Mouse (Mus musculus) limb, embryonic 13.5 days (tissue): ENCODE measurements around the gene Pheta2. TPM values are rescaled to one million over a fixed set of nuclear protein-coding genes. Genes with fewer than 3 reads are reported as not detected.
"Not testable (repeated sequence)": the region's sequence is repeated elsewhere in the genome, so short reads cannot be mapped to it uniquely, and the experiment has no call there.

Source experiments
- ATAC-seq: fragments of 200-750 bp; cut with Nextera tagmentation; 2 replicates; pipeline ENCODE4 v1.8.0; 2017; ENCODE audit warnings: low read depth, moderate number of reproducible peaks, moderate TSS enrichment; ENCODE audit not compliant: low FRiP score
- H3K27ac ChIP-seq: fragments of 300-500 bp; sonication (generic); 2 replicates; pipeline ENCODE4 v1.5.1; 2015; ENCODE audit warnings: inconsistent platforms, mild to moderate bottlenecking, moderate library complexity
- H3K27me3 ChIP-seq: fragments of 300-500 bp; sonication (generic); 2 replicates; pipeline ENCODE4 v1.6.1; 2015; ENCODE audit warnings: mild to moderate bottlenecking, inconsistent platforms
- H3K36me3 ChIP-seq: fragments of 300-500 bp; sonication (generic); 2 replicates; pipeline ENCODE4 v1.6.1; 2015; ENCODE audit warnings: inconsistent platforms, mild to moderate bottlenecking, moderate library complexity
- H3K4me1 ChIP-seq: fragments of 300-500 bp; sonication (generic); 2 replicates; pipeline ENCODE4 v1.6.1; 2015; ENCODE audit warnings: inconsistent platforms
- H3K4me2 ChIP-seq: fragments of 300-500 bp; sonication (generic); replicated peaks from 2 replicates; pipeline ENCODE4 v1.6.1; 2015; ENCODE audit warnings: inconsistent platforms, mild to moderate bottlenecking, moderate library complexity
- H3K4me3 ChIP-seq: fragments of 300-500 bp; sonication (generic); 2 replicates; pipeline ENCODE4 v1.5.1; 2015; ENCODE audit warnings: moderate library complexity, mild to moderate bottlenecking, inconsistent platforms
- H3K9ac ChIP-seq: fragments of 300-500 bp; sonication (generic); 2 replicates; pipeline ENCODE4 v1.6.1; 2015; ENCODE audit warnings: mild to moderate bottlenecking, inconsistent platforms
- H3K9me3 ChIP-seq: fragments of 300-500 bp; sonication (generic); 2 replicates; pipeline ENCODE4 v1.6.1; 2016; ENCODE audit warnings: inconsistent platforms
- WGBS: fragments of 180-500 bp; shearing (Covaris S2); methylation state at CpG from one replicate; pipeline ENCODE4 v1.1.7; 2015; 5-methylcytosine and 5-hydroxymethylcytosine counted together
- polyA plus RNA-seq: library from polyadenylated mRNA; unstranded; fragments of >200 nt; fragmentation: Nextera tagmentation; extraction: Ambion mirVana; gene quantifications from 2 replicates; pipeline ENCODE4 v1.2.1, GENCODE M21; 2015

Gene Pheta2
- polyA plus RNA-seq, 1 experiment from 2014 or later: 18.6 TPM

- no peaks in the 10 kb centered on the region for H3K9me3 ChIP-seq
- 84% methylated on average over 5 of the region's 5 CpGs for WGBS
These were observed 39.0 kb downstream of the Pheta2 start for GRCm38 (mm10) chr15:82377701-82378100.

GRCm38 (mm10) chr15:82378261-82379180 is 39.8 kb downstream of the Pheta2 start:
- H3K9me3 ChIP-seq: no peaks in the 10 kb centered on the region
- H3K36me3 ChIP-seq: no peaks in the 10 kb centered on the region
- no peaks in the 10 kb centered on the region for H3K27me3 ChIP-seq
- ATAC-seq: no peak
- 56% methylated on average over 15 of the region's 15 CpGs for WGBS
- no peak overlapping the region for H3K9ac ChIP-seq
- no peak overlapping the region for H3K4me3 ChIP-seq
- no peak overlapping the region for H3K27ac ChIP-seq
- peaks cover 19% of the 10 kb centered on the region; the same call in 1 of the 2 replicates for H3K4me1 ChIP-seq
- H3K4me2 ChIP-seq: no peak overlapping the region; the same call in 1 of the 2 replicates

More at GRCm38 (mm10) chr15:82377701-82378100, 39.0 kb downstream of the Pheta2 start:
- H3K36me3 ChIP-seq: no peaks in the 10 kb centered on the region
- H3K4me1 ChIP-seq: peaks cover 19% of the 10 kb centered on the region; the same call in 1 of the 2 replicates
- ATAC-seq: no peak
- H3K4me3 ChIP-seq: no peak overlapping the region
- H3K27me3 ChIP-seq: no peaks in the 10 kb centered on the region
- H3K9ac ChIP-seq: no peak overlapping the region
- no peak overlapping the region for H3K27ac ChIP-seq
- H3K4me2 ChIP-seq: no peak overlapping the region

GRCm38 (mm10) chr15:82379511-82379870 is 40.7 kb downstream of the Pheta2 start:
- Histone ChIP-seq H3K4me2 (peak overlapping the region; percentile 78), H3K36me3 (no peaks in the 10 kb centered on the region), H3K4me1 (peaks cover 19% of the 10 kb centered on the region; the same call in 1 of the 2 replicates), H3K27me3 (no peaks in the 10 kb centered on the region), H3K27ac (no peak overlapping the region; the same call in 1 of the 2 replicates), H3K4me3 (peak overlapping the region; percentile 54), H3K9me3 (no peaks in the 10 kb centered on the region), H3K9ac (peak overlapping the region; percentile 66)
- ATAC-seq: no peak
- WGBS: 23% methylated on average over 7 of the region's 7 CpGs

DNA sequence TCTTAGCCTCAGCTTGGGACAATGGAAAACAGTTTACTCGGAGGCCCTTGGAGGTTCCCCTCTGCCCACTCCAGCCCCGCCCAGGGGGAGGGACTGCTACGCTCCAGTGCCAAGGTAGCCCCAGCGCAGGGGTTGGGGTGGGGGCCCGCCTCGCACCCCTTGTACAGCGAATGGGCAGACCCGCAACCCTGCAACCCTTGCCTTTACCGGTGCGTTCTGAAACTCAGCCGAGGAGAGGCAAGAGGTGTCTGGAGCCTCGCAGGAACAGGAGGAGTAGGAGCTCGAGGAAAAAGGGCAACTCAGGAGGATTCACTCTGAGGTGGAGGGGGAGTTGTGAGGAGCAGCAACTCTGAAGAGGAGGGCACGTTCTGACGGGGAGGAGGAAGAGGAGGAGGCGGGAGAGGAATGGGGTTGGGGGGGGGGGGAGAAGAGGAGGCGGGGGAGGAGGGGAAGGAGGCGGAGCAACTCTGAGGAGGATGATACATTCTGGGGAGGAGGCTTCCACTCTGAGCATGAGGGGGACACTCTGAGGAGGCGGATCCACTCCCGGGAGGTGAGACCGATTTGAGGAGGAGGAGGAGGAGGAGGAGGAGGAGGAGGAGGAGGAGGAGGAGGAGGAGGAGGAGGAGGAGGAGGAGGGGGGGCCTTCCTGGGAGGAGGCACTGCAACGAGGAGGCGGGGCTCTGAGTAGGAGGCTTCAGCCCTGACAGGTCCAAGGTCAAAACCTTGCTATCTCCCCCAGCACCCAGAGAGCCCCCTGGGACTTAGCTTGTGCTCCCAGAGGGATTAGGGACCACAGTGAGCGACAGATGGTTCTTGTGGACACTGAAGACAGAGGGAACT is 41.4 kb downstream of the Pheta2 start, which contains the start of gene Cyp2d22:
TSS of gene Cyp2d22 (minus strand) at position 390 of the 843 bp plus-strand sequence.
- Histone ChIP-seq H3K27me3 (no peaks in the 10 kb centered on the region), H3K9ac (peak within 1 kb of the TSS; percentile 66), H3K9me3 (no peaks in the 10 kb centered on the region), H3K36me3 (no peaks in the 10 kb centered on the region), H3K27ac (peak within 1 kb of the TSS; percentile 52; the same call in 1 of the 2 replicates), H3K4me1 (peaks cover 19% of the 10 kb centered on the region; the same call in 1 of the 2 replicates), H3K4me2 (peak within 1 kb of the TSS; percentile 78), H3K4me3 (peak within 1 kb of the TSS; percentile 54)
- peak; percentile 89 for ATAC-seq
- WGBS: 2% methylated on average over 18 of the region's 24 CpGs

DNA sequence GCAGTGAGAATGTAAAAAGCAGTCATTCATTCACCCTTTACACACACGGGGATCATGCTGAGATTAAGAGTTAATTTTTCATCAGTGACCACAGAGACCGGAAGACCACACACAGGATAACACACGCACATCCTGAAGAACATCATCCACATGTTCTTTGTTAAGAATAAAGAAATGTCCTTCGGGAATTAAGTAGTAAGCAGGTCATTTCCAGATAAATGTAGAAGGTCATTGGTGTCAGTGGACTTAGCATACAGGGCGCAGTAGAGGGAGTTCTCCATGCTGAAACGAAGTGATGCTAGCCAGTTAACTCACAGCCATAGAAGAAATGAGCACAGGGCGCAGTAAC is 41.9 kb downstream of the Pheta2 start:
- Histone ChIP-seq H3K27ac (no peak overlapping the region), H3K4me1 (peaks cover 19% of the 10 kb centered on the region; the same call in 1 of the 2 replicates), H3K9ac (peak overlapping the region; percentile 45), H3K36me3 (no peaks in the 10 kb centered on the region), H3K4me3 (peak overlapping the region; percentile 54), H3K4me2 (peak overlapping the region; percentile 78), H3K27me3 (no peaks in the 10 kb centered on the region), H3K9me3 (no peaks in the 10 kb centered on the region)
- no peak for ATAC-seq
- 41% methylated on average over 7 of the region's 7 CpGs for WGBS

DNA sequence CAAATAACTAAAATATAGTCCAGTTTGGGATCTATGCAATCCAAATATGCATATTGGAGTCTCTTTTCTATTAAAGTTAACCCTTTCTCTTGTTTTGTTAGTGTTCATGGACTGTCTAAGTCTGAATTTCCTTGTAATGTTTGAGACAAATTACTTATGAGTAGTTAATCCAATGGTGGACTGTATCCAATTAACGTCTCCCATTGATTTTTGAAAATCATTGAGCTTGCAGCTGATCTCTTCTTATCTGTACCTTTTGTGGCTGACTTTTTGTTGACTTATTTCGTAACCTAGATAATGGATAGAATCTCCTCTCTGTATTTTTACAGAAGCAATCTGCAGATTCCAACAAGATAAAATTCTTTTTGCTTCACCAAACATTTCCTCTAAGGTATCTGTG is 43.7 kb downstream of the Pheta2 start:
- Histone ChIP-seq H3K4me3 (no peak overlapping the region), H3K9ac (no peak overlapping the region), H3K4me1 (peaks cover 11% of the 10 kb centered on the region; the same call in 1 of the 2 replicates), H3K36me3 (no peaks in the 10 kb centered on the region), H3K27ac (no peak overlapping the region), H3K27me3 (no peaks in the 10 kb centered on the region), H3K9me3 (no peaks in the 10 kb centered on the region), H3K4me2 (no peak overlapping the region)
- ATAC-seq: no peak
- 96% methylated on average over 2 of the region's 2 CpGs for WGBS

- peaks cover 5% of the 10 kb centered on the region; the same call in 1 of the 2 replicates for H3K4me1 ChIP-seq
- no peak overlapping the region for H3K27ac ChIP-seq
- H3K9ac ChIP-seq: no peak overlapping the region
- no peak overlapping the region for H3K4me3 ChIP-seq
- no peaks in the 10 kb centered on the region for H3K27me3 ChIP-seq
- H3K9me3 ChIP-seq: no peaks in the 10 kb centered on the region
- WGBS: 94% methylated on average over 2 of the region's 2 CpGs
- no peak for ATAC-seq
- H3K36me3 ChIP-seq: no peaks in the 10 kb centered on the region
- H3K4me2 ChIP-seq: no peak overlapping the region
These were observed 47.0 kb downstream of the Pheta2 start for GRCm38 (mm10) chr15:82385729-82386128.

DNA sequence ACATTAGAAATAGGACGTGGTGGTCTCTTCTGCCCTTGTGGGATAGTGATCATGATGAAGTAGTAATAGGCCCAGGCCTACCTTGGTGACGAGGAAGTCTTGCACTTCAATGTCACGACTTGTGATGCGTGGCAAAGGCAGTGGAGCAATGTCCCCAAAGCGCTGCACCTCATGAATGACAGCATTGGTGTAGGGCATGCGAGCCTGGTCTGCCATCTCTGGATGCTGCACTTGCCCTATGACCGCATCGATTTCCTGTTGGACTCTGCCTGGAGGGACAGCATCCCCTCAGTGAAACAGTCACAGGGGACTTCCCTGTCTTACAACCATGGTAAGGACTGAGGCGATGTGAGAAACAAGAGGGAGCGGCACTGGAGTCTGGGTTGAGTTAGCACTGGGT is 51.2 kb downstream of the Pheta2 start:
- not testable (repeated sequence) for H3K9ac ChIP-seq, H3K36me3 ChIP-seq, H3K4me3 ChIP-seq, H3K4me2 ChIP-seq, H3K4me1 ChIP-seq, H3K9me3 ChIP-seq, ATAC-seq, H3K27me3 ChIP-seq, H3K27ac ChIP-seq
- 91% methylated on average over 10 of the region's 10 CpGs for WGBS

- H3K9ac ChIP-seq, H3K36me3 ChIP-seq, H3K4me1 ChIP-seq, H3K4me3 ChIP-seq, H3K9me3 ChIP-seq, ATAC-seq, H3K27ac ChIP-seq, H3K27me3 ChIP-seq, H3K4me2 ChIP-seq: not testable (repeated sequence)
- 83% methylated on average over 2 of the region's 2 CpGs for WGBS
These were observed 55.2 kb downstream of the Pheta2 start, which contains the start of gene Cyp2d11 for GRCm38 (mm10) chr15:82393922-82394321. TSS of gene Cyp2d11 (minus strand) at chr15:82394022.
